Mouse (Mus musculus): ENCODE data around the gene Sorcs2.

Gene Sorcs2

GRCm38 (mm10) chr5:36081021-36081420 lies 316.9 kb downstream of the Sorcs2 start:
- in situ Hi-C loops (cut with MboI, MseI), result no loop called here

DNA sequence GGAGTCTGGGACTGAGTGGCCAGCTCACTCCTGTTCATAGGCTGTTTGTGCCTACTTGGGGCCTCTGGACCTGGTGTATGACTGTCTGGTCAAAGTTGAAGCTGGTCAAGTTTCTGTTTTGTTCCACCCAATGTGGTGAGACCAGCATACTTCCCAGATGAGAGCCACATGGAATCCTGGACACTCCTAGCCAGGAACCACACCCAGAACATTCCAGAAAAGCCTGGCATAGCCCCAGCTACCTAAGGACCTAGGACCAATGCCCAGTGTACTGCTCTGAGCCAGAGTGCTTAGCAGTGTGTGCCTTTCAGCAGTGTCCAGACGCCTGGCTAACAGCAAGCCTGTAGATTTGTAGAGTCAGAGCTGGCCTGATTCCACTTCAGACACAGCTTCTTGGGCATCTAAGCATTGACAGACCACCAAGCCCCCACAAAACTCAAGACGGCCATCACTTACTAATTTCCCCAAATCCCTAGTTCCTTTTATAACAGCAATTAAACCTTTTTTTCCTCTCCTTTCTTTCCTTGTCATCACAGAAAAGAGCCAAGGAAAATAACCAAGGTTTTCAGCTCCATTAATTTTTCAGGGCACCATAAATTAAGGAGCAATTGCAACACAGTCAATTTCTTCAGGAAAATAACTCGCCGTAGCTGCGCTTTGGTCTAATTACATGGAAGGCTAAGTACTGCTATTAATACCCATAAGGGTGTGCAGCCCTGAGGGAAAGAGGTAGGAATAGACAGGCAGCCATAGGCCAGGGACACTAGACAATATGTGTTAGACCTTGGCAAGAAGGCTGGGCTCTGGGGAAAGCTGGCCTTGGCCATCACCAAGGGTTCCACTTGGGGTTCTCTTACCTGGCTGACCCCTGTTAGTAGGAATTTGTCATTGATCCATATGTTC lies 322.5 kb downstream of the Sorcs2 start:
- in situ Hi-C loops (cut with MboI, MseI), result no loop called here

DNA sequence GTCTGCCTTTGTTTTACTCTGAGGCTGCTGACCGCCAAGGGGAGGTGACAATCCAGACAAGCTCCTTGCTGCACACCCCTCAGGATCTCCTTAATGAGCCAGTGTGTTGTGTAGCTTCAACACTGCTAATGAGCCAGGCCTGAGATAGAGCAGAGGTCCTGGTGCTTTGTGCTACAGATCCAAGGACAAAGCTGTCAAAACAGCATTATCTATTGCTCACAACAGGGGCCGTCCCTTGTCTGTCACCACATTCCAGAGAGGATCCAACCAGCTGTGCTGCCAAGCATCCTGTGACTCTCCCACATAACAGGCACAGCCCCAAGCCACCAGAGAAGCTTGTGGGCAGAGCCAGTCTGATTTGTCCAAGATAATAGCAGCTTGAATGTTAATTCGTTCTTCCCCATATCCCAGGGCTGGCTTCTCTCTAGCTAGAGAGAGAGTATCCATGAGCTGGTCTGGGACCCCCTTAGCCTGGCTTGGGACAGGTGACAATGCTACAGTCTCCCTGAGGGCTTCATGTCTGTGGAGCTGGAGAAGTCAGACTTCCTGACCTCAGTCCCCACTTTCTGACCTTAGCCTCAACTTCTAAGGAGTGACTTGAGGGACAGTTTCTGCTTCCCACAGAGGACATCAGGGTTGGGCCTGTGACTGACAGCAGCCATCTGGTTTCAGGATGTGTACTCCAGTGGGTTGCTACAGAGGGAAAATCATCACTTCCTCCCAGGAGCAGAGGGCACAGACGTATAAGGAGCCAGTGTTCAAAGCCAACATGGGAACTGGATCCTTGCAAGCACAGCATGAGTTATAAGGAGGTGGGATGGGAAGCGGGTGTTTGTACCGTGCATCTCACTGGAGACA lies 328.2 kb downstream of the Sorcs2 start:
- in situ Hi-C loops (cut with MboI, MseI), result no loop called here

- in situ Hi-C loops (cut with MboI, MseI), result no loop called here
Observed at GRCm38 (mm10) chr5:36067651-36068181, 330.2 kb downstream of the Sorcs2 start.

DNA sequence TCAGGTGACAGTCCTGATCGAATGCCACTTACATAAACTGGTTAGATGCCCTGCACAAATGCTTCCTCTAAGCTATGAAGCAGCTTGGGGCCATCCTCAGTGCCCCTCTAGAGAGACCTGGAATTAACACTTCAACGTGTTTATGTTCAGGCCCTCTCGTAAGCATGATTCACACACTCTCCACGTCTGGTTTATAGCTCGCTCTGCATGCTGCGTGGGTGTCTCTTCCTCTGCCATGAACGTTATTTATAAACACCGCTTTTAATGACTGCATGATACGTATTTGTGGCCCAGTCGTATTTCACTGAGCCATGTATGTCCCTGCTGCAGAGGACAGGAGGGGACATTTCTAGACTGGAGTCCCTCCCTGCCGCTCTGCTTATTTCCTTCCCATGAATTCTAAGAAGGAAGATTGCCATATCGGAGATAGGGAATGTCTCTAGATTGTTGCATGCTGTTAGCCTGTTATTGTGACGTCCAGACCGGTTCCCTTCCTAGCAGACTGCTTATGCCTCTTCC lies 340.1 kb downstream of the Sorcs2 start:
- in situ Hi-C loops (cut with MboI, MseI), result loop anchor here (10.0 kb wide), 1 partner anchor 843 kb away; no protein-coding TSS in a partner anchor

- in situ Hi-C loops (cut with MboI, MseI), result loop anchor here (10.0 kb wide), 1 partner anchor 842 kb away; no protein-coding TSS in a partner anchor
Observed at GRCm38 (mm10) chr5:36056921-36057320, 341.0 kb downstream of the Sorcs2 start.

DNA sequence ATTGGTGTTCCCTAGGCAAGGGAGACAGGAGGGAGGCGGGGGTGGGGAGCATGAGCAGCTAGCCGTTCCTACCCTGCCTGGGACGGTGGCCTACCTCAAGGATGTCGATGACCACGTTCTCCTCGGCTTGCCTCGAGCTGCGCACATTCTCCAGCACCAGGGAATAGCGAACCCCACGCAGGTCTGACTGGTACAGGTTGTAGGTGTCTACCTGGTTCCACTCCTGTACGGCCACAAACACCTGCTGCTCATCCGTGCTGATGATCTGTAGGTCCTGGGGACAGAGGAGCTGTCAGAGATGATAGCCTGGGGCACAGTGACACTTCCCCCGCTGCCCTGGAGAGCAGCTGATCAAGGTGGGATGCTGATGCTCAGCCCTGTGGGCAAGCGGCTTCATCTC lies 342.1 kb downstream of the Sorcs2 start:
- in situ Hi-C loops (cut with MboI, MseI), result loop anchor here (10.0 kb wide), 1 partner anchor 841 kb away; no protein-coding TSS in a partner anchor

DNA sequence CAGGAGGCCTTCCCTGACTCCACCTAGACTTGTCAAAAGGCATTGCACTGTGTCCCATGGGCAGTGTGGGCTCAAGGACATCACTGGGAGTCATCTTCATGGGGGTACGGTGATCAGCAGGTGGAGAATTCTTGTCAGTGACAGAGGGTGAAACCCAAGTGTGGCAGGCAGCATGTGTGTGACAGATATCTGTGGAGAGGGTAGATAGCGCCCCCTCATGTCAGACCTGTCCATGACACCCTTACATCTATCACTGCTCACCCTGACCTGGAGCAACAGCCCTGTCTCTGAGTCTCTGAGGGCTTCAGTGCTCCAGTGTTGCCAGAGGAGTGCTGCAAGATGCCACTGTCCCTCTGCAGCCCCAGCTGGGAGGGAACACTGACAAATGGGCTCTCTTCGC lies 343.4 kb downstream of the Sorcs2 start:
- in situ Hi-C loops (cut with MboI, MseI), result loop anchor here (10.0 kb wide), 1 partner anchor 840 kb away; no protein-coding TSS in a partner anchor

GRCm38 (mm10) chr5:36043154-36043553 lies 354.8 kb downstream of the Sorcs2 start:
- in situ Hi-C loops (cut with MboI, MseI), result no loop called here

DNA sequence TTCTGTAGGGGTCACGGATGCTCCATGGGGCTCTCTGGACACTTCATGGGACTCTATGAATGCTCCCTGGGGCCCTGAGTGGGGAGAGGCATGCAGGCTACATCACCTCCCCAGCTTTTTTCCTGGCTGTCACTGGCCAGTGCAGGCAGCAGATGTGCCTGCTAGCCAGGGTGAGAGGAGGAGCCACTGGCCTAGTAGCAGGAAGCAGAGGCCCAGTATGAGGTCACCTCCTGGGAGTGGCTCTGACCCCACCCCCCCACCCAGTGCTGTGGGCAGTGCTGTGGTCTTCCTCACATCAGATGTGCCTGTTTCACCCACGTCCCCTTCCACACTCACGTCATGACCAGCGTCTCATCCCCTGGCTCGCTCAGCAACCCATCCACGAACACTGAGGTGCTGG lies 356.2 kb downstream of the Sorcs2 start:
- in situ Hi-C loops (cut with MboI, MseI), result no loop called here

GRCm38 (mm10) chr5:36041236-36041562 lies 356.7 kb downstream of the Sorcs2 start:
- in situ Hi-C loops (cut with MboI, MseI), result no loop called here

DNA sequence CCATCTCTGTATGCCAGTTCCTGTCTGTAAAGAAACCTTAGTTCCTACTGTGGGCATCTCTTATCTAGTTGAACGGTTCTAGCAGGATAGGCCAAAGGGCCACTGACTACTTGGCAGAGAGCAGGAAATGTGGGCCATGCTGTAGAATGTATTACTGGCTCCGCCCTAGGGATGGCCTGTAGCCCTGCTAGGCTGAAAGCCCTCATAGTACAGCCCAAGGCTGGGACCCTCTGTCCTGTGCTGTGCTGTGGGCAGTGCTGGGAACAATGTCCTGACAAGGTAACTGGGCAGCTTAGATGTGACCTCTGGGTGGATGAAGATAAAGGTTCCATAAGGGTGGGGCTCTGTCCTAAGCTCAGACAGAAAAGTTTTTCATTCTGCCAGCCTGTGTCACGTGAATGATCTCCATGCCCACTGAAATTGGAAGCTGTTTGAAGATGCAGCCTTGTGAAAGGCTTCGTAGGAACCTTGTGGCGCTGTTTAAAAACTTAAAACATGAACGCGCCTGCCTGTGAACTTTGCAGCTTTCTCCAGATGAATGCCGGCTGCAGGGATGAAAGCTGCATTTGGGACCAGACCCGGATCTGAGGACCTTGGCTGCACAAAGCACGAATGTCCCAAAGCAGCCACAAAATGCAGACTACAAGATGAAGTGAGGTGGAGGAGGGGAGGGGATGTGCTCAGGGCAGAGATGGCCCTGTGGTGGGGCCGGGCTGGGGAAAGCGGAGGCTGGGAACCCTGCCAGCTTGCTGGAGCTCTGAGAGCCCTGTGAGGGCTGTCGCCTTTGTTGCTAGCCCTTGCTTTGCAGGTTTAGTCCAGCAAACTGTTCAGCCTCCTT lies 357.3 kb downstream of the Sorcs2 start:
- in situ Hi-C loops (cut with MboI, MseI), result no loop called here

- in situ Hi-C loops (cut with MboI, MseI), result no loop called here
Observed at GRCm38 (mm10) chr5:36039596-36039995, 358.3 kb downstream of the Sorcs2 start.

DNA sequence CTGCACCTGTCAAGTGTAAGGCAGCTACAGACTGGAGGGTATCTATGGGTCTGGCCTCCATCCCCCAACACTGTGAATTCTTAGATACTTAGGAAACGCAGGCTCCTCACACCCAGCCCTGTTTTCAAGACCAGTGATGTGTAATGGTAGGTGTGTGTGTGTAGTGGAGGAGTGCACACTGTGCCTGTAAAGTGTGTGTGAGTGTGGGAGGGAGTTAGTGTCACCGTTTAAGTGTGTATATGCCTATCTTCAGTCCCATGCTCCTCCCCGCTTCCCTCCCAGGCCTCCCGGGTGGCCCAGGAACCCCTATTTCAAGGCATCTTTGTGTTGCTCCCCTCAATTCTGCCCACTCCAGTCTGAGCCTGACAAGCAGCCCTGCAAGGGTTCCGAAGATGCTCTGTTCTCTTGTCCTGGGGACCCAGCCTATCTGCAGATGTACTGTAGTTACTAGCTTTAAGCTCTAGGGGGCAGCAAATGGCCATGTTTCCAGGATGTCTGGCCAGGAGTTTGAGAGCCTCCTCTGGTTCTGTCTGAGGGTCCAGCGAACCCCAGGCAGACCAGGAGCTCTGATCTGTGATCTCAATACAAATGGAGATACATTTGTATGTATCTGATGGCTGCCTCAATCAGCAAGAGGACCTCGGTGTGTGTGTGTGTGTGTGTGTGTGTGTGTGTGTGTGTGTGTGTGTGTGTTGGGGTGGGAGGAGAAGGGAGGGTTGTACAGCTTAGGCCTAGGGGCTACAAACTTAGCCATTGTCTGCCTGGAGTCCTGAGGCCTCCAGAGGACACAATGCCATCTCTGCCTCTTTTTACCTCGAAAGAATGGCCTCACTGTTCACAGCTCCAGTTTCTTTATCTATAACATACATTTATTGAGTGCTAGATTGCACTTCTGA lies 364.2 kb downstream of the Sorcs2 start:
- in situ Hi-C loops (cut with MboI, MseI), result no loop called here

DNA sequence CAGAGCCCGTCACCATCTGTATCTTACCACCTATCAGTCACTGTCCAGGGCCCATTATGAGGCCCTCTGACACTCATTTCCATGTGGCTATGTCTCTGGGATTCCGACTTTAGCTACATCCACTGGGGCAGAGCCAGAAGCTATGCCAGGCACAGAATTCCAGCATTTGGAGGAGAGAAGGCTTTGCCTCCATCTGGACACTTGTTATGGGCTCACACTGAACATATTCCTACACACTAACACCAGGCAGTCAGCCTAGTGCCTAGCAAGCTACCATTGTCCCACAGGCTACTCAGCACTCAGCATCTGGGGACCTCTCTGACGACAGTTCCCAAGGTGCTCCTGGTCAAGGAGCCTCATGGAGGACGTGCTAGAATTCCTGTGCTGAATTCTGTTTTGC lies 372.9 kb downstream of the Sorcs2 start:
- in situ Hi-C loops (cut with MboI, MseI), result no loop called here

- in situ Hi-C loops (cut with MboI, MseI), result no loop called here
Observed at GRCm38 (mm10) chr5:36024003-36024685, 373.8 kb downstream of the Sorcs2 start.

GRCm38 (mm10) chr5:36022361-36022760 lies 375.6 kb downstream of the Sorcs2 start:
- in situ Hi-C loops (cut with MboI, MseI), result no loop called here

DNA sequence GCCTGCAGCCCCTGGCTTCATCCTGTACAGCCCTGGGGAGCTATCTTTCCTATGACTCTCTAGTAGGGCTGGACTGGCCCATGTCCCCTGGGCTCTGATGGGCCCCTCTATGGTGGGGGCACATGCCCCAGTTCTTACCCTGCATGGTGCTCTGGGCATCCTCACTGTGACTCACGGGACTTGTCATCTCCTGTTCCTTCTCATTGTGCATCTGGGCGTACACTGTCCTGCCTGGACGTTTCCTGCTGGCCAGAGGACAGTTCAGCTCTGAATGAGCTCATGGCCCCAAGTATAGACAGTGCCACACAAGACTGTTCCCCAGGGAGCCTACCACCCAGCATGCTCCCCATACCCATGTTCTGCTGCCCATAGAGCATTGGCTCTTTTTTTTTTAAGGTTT lies 376.8 kb downstream of the Sorcs2 start:
- in situ Hi-C loops (cut with MboI, MseI), result no loop called here

DNA sequence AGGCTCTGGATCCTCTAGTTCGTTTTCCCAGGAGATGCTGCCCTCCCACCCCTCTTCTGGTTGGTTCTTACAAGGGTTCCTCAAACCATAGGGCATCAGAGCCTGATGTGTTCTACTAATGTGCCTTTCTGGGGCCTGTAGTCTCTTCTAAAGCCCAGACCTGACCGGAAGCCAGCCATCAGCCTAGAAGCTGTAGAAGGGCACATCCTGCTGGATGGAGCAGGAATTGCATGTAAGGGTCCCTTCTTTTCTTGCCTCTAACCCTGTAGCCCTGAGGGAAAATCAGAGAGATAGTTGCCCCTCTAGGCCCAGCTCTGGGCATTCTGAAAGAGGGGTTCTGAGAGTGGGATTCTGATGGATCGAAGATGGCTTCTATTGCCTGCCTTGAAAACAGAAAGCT lies 379.6 kb downstream of the Sorcs2 start:
- in situ Hi-C loops (cut with MboI, MseI), result no loop called here

All from regulatory T cell (primary cell).